Mouse (Mus musculus): ENCODE measurements around the gene Ppm1b. TPM values are rescaled to one million over a fixed set of nuclear protein-coding genes. Genes with fewer than 3 reads are reported as not detected.

Ppm1b gene
- total and polyA plus RNA-seq, 2 experiments: 32.6 to 83.6 TPM

DNA sequence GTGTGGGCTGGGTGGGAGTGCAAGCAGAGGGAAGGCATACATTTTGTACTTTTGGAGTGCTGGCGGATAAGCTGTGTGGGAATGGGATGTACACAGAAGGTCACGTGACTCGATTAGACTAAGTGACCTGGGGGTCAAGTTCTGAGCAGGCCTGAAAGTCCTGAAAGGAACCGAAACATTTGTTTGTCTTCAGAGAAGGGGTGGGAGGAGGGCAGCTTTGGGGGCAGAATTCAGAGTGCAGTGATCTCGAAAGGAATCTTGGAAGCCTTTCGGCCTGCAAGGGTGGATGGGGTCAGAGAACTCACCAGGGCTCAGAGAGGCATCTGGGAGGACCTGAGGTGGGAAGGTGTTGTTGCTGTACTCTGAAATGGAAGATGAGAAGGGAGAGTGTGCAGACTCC is 85.9 kb downstream of the Ppm1b start:
- peaks cover 44% of the 10 kb centered on the region for H3K4me1 ChIP-seq (ENCODE audit: control insufficient read depth, insufficient read depth, low read length)
- TF ChIP-seq POLR2A (IDR thresholded peaks at IDR 0.05; ENCODE audit: extremely low read depth, insufficient read depth, low read length): no peak
- TF ChIP-seq CTCF (IDR thresholded peaks at IDR 0.05; ENCODE audit: low read depth, low read length): no peak
- H3K4me3 ChIP-seq (ENCODE audit: insufficient read depth, low read depth, low read length): no peak overlapping the region
- WGBS: 40% methylated on average over 6 of the region's 6 CpGs
- peak overlapping the region; percentile 71 for H3K27ac ChIP-seq (replicated peaks; ENCODE audit: insufficient read depth, low read depth, low read length)
- no peaks in the 10 kb centered on the region for H3K27me3 ChIP-seq (ENCODE audit: control insufficient read depth, insufficient read depth, low read length)
- peak; percentile 46 for DNase-seq (ENCODE audit: extremely low read depth, low read depth, low spot score)
- no peaks in the 10 kb centered on the region for H3K79me2 ChIP-seq (ENCODE audit: control insufficient read depth, insufficient read depth, low read length)
- no peak overlapping the region for H3K9ac ChIP-seq (ENCODE audit: low read depth, low read length)
- H3K36me3 ChIP-seq (ENCODE audit: control insufficient read depth, insufficient read depth, low read length): no peaks in the 10 kb centered on the region

GRCm38 (mm10) chr17:85043404-85043816 is 86.9 kb downstream of the Ppm1b start:
- TF ChIP-seq POLR2A (IDR thresholded peaks at IDR 0.05; ENCODE audit: extremely low read depth, insufficient read depth, low read length) (no peak), CTCF (IDR thresholded peaks at IDR 0.05; ENCODE audit: low read depth, low read length) (no peak)
- peak; percentile 93 for DNase-seq (ENCODE audit: extremely low read depth, low read depth, low spot score)
- H3K79me2 ChIP-seq (ENCODE audit: control insufficient read depth, insufficient read depth, low read length): no peaks in the 10 kb centered on the region
- 27% methylated on average over 6 of the region's 6 CpGs for WGBS
- H3K4me1 ChIP-seq (ENCODE audit: control insufficient read depth, insufficient read depth, low read length): peaks cover 42% of the 10 kb centered on the region
- H3K36me3 ChIP-seq (ENCODE audit: control insufficient read depth, insufficient read depth, low read length): no peaks in the 10 kb centered on the region
- peak overlapping the region; percentile 90 for H3K27ac ChIP-seq (replicated peaks; ENCODE audit: insufficient read depth, low read depth, low read length)
- peak overlapping the region; percentile 37; the same call in 1 of the 2 replicates for H3K9ac ChIP-seq (ENCODE audit: low read depth, low read length)
- no peak overlapping the region for H3K4me3 ChIP-seq (ENCODE audit: insufficient read depth, low read depth, low read length)
- H3K27me3 ChIP-seq (ENCODE audit: control insufficient read depth, insufficient read depth, low read length): no peaks in the 10 kb centered on the region

- TF ChIP-seq CTCF (IDR thresholded peaks at IDR 0.05; ENCODE audit: low read depth, low read length) (no peak), POLR2A (IDR thresholded peaks at IDR 0.05; ENCODE audit: extremely low read depth, insufficient read depth, low read length) (no peak)
- WGBS: 34% methylated on average over 5 of the region's 5 CpGs
- Histone ChIP-seq H3K79me2 (ENCODE audit: control insufficient read depth, insufficient read depth, low read length) (no peaks in the 10 kb centered on the region), H3K27ac (replicated peaks; ENCODE audit: insufficient read depth, low read depth, low read length) (peak overlapping the region; percentile 90), H3K4me1 (ENCODE audit: control insufficient read depth, insufficient read depth, low read length) (peaks cover 47% of the 10 kb centered on the region), H3K27me3 (ENCODE audit: control insufficient read depth, insufficient read depth, low read length) (no peaks in the 10 kb centered on the region), H3K36me3 (ENCODE audit: control insufficient read depth, insufficient read depth, low read length) (no peaks in the 10 kb centered on the region), H3K9ac (ENCODE audit: low read depth, low read length) (no peak overlapping the region; the same call in 1 of the 2 replicates), H3K4me3 (ENCODE audit: insufficient read depth, low read depth, low read length) (no peak overlapping the region)
- peak; percentile 99 for DNase-seq (ENCODE audit: extremely low read depth, low read depth, low spot score)
These were observed 87.9 kb downstream of the Ppm1b start for GRCm38 (mm10) chr17:85044466-85044865.

GRCm38 (mm10) chr17:85045160-85045559 is 88.6 kb downstream of the Ppm1b start:
- no peak for TF ChIP-seq POLR2A (IDR thresholded peaks at IDR 0.05; ENCODE audit: extremely low read depth, insufficient read depth, low read length)
- TF ChIP-seq CTCF (IDR thresholded peaks at IDR 0.05; ENCODE audit: low read depth, low read length): 0 out of 2 replicates have a peak, but pooled peaks have one; percentile 26
- Histone ChIP-seq H3K36me3 (ENCODE audit: control insufficient read depth, insufficient read depth, low read length) (no peaks in the 10 kb centered on the region), H3K27me3 (ENCODE audit: control insufficient read depth, insufficient read depth, low read length) (no peaks in the 10 kb centered on the region), H3K4me3 (ENCODE audit: insufficient read depth, low read depth, low read length) (no peak overlapping the region), H3K4me1 (ENCODE audit: control insufficient read depth, insufficient read depth, low read length) (peaks cover 45% of the 10 kb centered on the region), H3K27ac (replicated peaks; ENCODE audit: insufficient read depth, low read depth, low read length) (peak overlapping the region; percentile 62), H3K9ac (ENCODE audit: low read depth, low read length) (peak overlapping the region; percentile 9), H3K79me2 (ENCODE audit: control insufficient read depth, insufficient read depth, low read length) (no peaks in the 10 kb centered on the region)
- 60% methylated on average over 12 of the region's 12 CpGs for WGBS
- DNase-seq (ENCODE audit: extremely low read depth, low read depth, low spot score): peak; percentile 50

DNA sequence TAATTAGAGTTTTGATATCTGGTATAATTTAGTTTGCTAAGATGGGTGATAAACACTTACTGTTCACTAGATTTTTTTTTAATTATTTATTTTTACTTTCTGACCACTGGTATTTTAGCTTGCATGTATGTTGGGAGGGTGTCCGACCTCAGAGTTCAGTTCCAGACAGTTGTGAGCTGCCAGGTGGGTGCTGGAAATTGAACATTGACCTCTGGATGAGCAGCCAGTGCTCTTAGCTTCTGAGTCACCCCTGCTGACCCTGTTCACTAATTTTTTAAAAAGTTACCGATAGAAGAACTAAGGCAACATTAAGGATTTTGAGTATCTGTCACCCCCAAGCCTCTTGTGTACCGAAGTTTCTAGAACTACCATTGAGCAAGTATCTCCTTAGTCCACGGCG is 91.8 kb downstream of the Ppm1b start:
- H3K36me3 ChIP-seq (ENCODE audit: control insufficient read depth, insufficient read depth, low read length): no peaks in the 10 kb centered on the region
- H3K79me2 ChIP-seq (ENCODE audit: control insufficient read depth, insufficient read depth, low read length): no peaks in the 10 kb centered on the region
- H3K9ac ChIP-seq (ENCODE audit: low read depth, low read length): no peak overlapping the region; the same call in 1 of the 2 replicates
- H3K4me1 ChIP-seq (ENCODE audit: control insufficient read depth, insufficient read depth, low read length): peaks cover 35% of the 10 kb centered on the region
- no peak for TF ChIP-seq POLR2A (IDR thresholded peaks at IDR 0.05; ENCODE audit: extremely low read depth, insufficient read depth, low read length)
- TF ChIP-seq CTCF (IDR thresholded peaks at IDR 0.05; ENCODE audit: low read depth, low read length): no peak
- no peak overlapping the region for H3K4me3 ChIP-seq (ENCODE audit: insufficient read depth, low read depth, low read length)
- 58% methylated on average over 5 of the region's 5 CpGs for WGBS
- H3K27ac ChIP-seq (replicated peaks; ENCODE audit: insufficient read depth, low read depth, low read length): peak overlapping the region; percentile 76
- H3K27me3 ChIP-seq (ENCODE audit: control insufficient read depth, insufficient read depth, low read length): no peaks in the 10 kb centered on the region
- DNase-seq (ENCODE audit: extremely low read depth, low read depth, low spot score): peak; percentile 85

GRCm38 (mm10) chr17:85058276-85058675 is 101.7 kb downstream of the Ppm1b start:
- WGBS: 95% methylated on average over 7 of the region's 7 CpGs
- no peak overlapping the region for H3K9ac ChIP-seq (ENCODE audit: low read depth, low read length)
- no peak overlapping the region for H3K27ac ChIP-seq (replicated peaks; ENCODE audit: insufficient read depth, low read depth, low read length)
- peaks cover 17% of the 10 kb centered on the region; the same call in 1 of the 2 replicates for H3K36me3 ChIP-seq (ENCODE audit: control insufficient read depth, insufficient read depth, low read length)
- no peak overlapping the region for H3K4me3 ChIP-seq (ENCODE audit: insufficient read depth, low read depth, low read length)
- TF ChIP-seq POLR2A (IDR thresholded peaks at IDR 0.05; ENCODE audit: extremely low read depth, insufficient read depth, low read length) (no peak), CTCF (IDR thresholded peaks at IDR 0.05; ENCODE audit: low read depth, low read length) (no peak)
- H3K27me3 ChIP-seq (ENCODE audit: control insufficient read depth, insufficient read depth, low read length): no peaks in the 10 kb centered on the region
- H3K4me1 ChIP-seq (ENCODE audit: control insufficient read depth, insufficient read depth, low read length): peaks cover 6% of the 10 kb centered on the region
- DNase-seq (ENCODE audit: extremely low read depth, low read depth, low spot score): no peak
- no peaks in the 10 kb centered on the region for H3K79me2 ChIP-seq (ENCODE audit: control insufficient read depth, insufficient read depth, low read length)

All from liver, adult 2 months (tissue).